Mouse (Mus musculus) olfactory bulb, adult 2 months (tissue): ENCODE data around the gene Chat. TPM values are rescaled to one million over a fixed set of nuclear protein-coding genes. Genes with fewer than 3 reads are reported as not detected.

Source experiments
- H3K27ac ChIP-seq: fragments of 200-500 bp; 2 replicates; pipeline ENCODE4 v1.5.1; 2012; ENCODE audit warnings: low read depth, low read length; ENCODE audit not compliant: insufficient read depth
- H3K4me1 ChIP-seq: fragments of 200-500 bp; 2 replicates; pipeline ENCODE4 v1.6.1; 2012; ENCODE audit warnings: low read length; ENCODE audit not compliant: control insufficient read depth, insufficient read depth
- H3K4me3 ChIP-seq: fragments of 200-500 bp; 2 replicates; pipeline ENCODE4 v1.5.1; 2012; ENCODE audit warnings: mild to moderate bottlenecking, low read depth, low read length, moderate library complexity; ENCODE audit not compliant: insufficient read depth
- CTCF ChIP-seq: fragments of 200-500 bp; IDR thresholded peaks from 2 replicates; pipeline ENCODE4 v1.5.1; 2012; ENCODE audit warnings: low read depth, mild to moderate bottlenecking, low read length, moderate library complexity; ENCODE audit not compliant: insufficient read depth
- POLR2A ChIP-seq: fragments of 200-500 bp; IDR thresholded peaks from 2 replicates; pipeline ENCODE4 v1.6.1; 2012; ENCODE audit warnings: mild to moderate bottlenecking, low read depth, low read length, moderate library complexity; ENCODE audit not compliant: insufficient read depth
- WGBS: fragments of 180-500 bp; shearing (Covaris S2); methylation state at CpG from one replicate; pipeline ENCODE4 v1.1.7; 2018; 5-methylcytosine and 5-hydroxymethylcytosine counted together
- polyA plus RNA-seq: library from polyadenylated mRNA; stranded (reverse); fragments of >200 nt; gene quantifications from 2 replicates; pipeline ENCODE4 v1.2.4, GENCODE M21; 2012; ENCODE audit warnings: low replicate concordance; ENCODE audit not compliant: missing spikeins, insufficient read depth, insufficient read length

The Chat gene
- polyA plus RNA-seq, 1 experiment, result not detected

DNA sequence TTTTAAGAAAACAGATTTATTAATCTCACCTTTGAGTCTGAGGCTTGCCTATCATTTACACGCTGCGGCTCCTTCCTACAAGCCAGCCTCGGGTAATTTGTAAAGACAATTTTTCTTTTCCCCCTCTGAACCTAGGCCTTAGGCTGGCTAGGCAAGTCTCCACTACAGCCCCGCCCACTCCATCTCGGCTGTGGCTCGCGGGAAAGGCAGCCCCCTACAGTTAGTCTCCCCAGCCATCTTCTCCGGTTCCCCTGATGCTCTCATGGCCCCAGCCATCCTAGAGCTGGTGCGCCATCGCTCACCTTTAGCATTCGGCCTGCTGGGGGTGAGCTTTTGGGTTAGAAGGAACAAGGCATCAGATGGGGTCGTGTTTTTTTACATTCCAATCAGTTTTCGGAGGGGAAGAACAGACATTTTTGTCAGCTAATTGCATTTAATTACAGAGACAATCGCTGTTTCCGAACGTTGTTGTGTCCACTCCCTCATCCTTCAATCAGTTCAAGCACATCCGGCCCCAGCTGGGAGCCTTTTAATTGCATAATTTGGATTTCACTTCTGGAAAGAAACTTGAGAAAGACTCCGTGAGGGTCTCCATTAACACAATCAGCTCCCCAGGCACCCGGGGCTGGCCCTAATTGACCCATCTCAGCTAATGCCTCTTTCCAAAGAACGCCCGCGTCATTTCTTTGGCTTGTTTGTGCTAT is 86.2 kb downstream of the Chat start:
- TF ChIP-seq CTCF, result no peak
- no peak for TF ChIP-seq POLR2A
- 38% methylated on average over 22 of the region's 22 CpGs for WGBS
- no peak overlapping the region for H3K4me3 ChIP-seq
- peaks cover 3% of the 10 kb centered on the region for H3K4me1 ChIP-seq
- no peak overlapping the region for H3K27ac ChIP-seq

DNA sequence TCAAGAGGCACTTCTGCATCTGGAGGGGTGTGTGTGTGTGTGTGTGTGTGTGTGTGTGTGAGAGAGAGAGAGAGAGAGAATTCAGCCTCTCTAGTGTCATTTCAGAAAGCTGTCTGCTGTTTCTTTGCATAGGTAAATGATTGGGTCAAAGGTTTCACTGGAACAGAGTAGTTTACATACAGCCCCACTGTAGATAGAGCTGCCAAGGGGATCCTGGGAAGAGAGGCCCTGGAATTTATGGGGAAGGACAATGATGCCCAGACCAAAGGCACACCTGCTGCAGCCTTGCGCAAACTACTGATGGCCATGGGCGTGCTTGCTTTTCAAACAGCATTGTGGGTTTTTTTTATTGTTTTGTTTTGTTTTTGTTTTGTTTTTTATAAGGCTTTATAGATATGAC is 93.3 kb downstream of the Chat start:
- Histone ChIP-seq H3K27ac (no peak overlapping the region), H3K4me1 (no peaks in the 10 kb centered on the region), H3K4me3 (no peak overlapping the region)
- no peak for TF ChIP-seq POLR2A
- TF ChIP-seq CTCF, result no peak
- WGBS, result 91% methylated on average over 2 of the region's 2 CpGs

DNA sequence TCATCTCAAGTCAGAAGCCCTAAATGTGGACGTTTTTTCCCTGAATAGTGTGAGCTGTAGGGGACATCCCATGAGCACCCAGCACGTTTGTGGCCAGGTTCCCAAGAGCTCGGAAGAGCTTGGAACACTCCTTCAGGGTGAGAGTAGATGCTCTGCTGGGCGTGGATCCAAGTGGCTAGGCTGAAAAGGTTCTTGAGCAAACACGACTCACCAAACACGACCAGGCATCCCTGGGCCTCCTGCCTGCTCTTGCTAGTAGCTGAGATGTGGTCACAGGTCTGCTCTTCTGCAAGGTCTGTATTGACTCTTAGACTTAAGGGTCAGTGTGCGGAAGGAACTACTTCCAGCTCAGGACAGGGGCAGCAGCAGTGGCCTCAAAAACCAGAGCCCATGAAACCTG is 96.0 kb downstream of the Chat start:
- Histone ChIP-seq H3K27ac (no peak overlapping the region), H3K4me3 (no peak overlapping the region), H3K4me1 (no peaks in the 10 kb centered on the region)
- 63% methylated on average over 7 of the region's 7 CpGs for WGBS
- TF ChIP-seq POLR2A (no peak), CTCF (no peak)

DNA sequence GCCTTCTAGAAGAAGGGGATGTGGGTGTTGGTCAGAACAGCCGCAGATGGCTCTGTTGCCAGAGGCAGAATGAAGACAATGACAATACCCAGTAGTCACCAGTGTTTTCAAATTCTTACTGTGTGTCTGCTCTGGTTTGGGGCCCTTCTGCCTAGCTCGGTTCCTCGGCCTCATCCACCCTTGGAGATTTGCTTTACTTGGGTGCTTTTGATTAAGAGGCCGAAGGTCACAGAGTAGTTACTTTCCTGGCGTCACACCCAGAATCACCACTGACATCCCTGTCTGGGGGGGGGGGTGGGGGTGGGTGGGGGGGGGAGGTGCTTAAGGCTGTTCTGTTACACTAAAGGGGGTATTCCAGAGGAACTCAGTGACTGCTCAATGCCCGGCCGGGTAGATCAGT is 101.4 kb downstream of the Chat start:
- TF ChIP-seq CTCF (no peak), POLR2A (no peak)
- Histone ChIP-seq H3K27ac (no peak overlapping the region), H3K4me3 (no peak overlapping the region), H3K4me1 (no peaks in the 10 kb centered on the region)
- 79% methylated on average over 7 of the region's 7 CpGs for WGBS

Other genes starting within 250 kb of the Chat start
- gene Ogdhl, start 144.0 kb downstream of the Chat start, polyA plus RNA-seq, result not detected in 2 replicates
- not detected in 2 replicates for gene 1700024G13Rik, start 77.6 kb downstream of the Chat start, polyA plus RNA-seq
- gene Slc18a3, start 1.1 kb downstream of the Chat start, polyA plus RNA-seq, result not detected in 2 replicates
- not detected in 2 replicates for gene Ercc6, start 47.5 kb upstream of the Chat start, polyA plus RNA-seq
- not detected in 2 replicates for gene Prrxl1, start 133.4 kb upstream of the Chat start, polyA plus RNA-seq
- gene 3425401B19Rik, start 219.3 kb upstream of the Chat start, polyA plus RNA-seq, result not detected in 2 replicates